Mouse (Mus musculus) bone marrow, adult 2 months (tissue): ENCODE results near the gene Fam131a. TPM values are rescaled to one million over a fixed set of nuclear protein-coding genes. Genes with fewer than 3 reads are reported as not detected.
A peak's percentile ranks its signal among the peaks of the same experiment; 100 is the strongest.
"Not testable (repeated sequence)": the region's sequence is repeated elsewhere in the genome, so short reads cannot be mapped to it uniquely, and the experiment has no call there.

Experiments used
- H3K27ac ChIP-seq: fragments of 200-500 bp; 2 replicates; pipeline ENCODE4 v1.5.1; 2012; ENCODE audit warnings: low read depth, mild to moderate bottlenecking, control low read depth, inconsistent platforms, low read length; ENCODE audit not compliant: control insufficient read depth, poor library complexity, insufficient read depth
- H3K4me1 ChIP-seq: fragments of 200-500 bp; 2 replicates; pipeline ENCODE4 v1.6.1; 2011; ENCODE audit warnings: low read length; ENCODE audit not compliant: control insufficient read depth, insufficient read depth
- H3K4me3 ChIP-seq: fragments of 200-500 bp; replicated peaks from 2 replicates; pipeline ENCODE3; 2011; ENCODE audit warnings: mild to moderate bottlenecking, low read depth, low read length, control low read depth; ENCODE audit not compliant: control insufficient read depth
- CTCF ChIP-seq: fragments of 200-500 bp; IDR thresholded peaks from 2 replicates; pipeline ENCODE4 v1.5.1; 2011; ENCODE audit warnings: low read length, control low read depth; ENCODE audit not compliant: control insufficient read depth, insufficient read depth
- POLR2A ChIP-seq: fragments of 200-500 bp; IDR thresholded peaks from 2 replicates; pipeline ENCODE4 v1.6.1; 2011; ENCODE audit warnings: low read depth, mild to moderate bottlenecking, control low read depth, low read length, borderline replicate concordance; ENCODE audit not compliant: control insufficient read depth
- WGBS: fragments of 180-500 bp; shearing (Covaris S2); methylation state at CpG from one replicate; pipeline ENCODE4 v1.1.7; 2018; 5-methylcytosine and 5-hydroxymethylcytosine counted together
- polyA plus RNA-seq: library from polyadenylated mRNA; stranded (reverse); fragments of >200 nt; gene quantifications from 2 replicates; pipeline ENCODE4 v1.2.4, GENCODE M21; 2011; ENCODE audit warnings: low replicate concordance; ENCODE audit not compliant: missing spikeins, insufficient read depth, insufficient read length

The Fam131a gene
- 3.7 and 7.0 TPM in 2 replicates for polyA plus RNA-seq

- TF ChIP-seq POLR2A, result 0 out of 2 replicates have a peak, but pooled peaks have one; percentile 29
- TF ChIP-seq CTCF, result no peak
- Histone ChIP-seq H3K4me1 (no peaks in the 10 kb centered on the region; the same call in 1 of the 2 replicates), H3K4me3 (peak within 1 kb of the TSS; percentile 57), H3K27ac (peak within 1 kb of the TSS; percentile 12; the same call in 1 of the 2 replicates)
- WGBS, result 2% methylated on average over 37 of the region's 37 CpGs
Measured at GRCm38 (mm10) chr16:20693111-20693701, at the start of gene Fam131a. Gene Fam131a (plus strand): TSS chr16:20693241.

GRCm38 (mm10) chr16:20643911-20644310 lies 49.1 kb upstream of the Fam131a start:
- H3K4me3 ChIP-seq, result no peak overlapping the region
- TF ChIP-seq CTCF (no peak), POLR2A (no peak)
- no peaks in the 10 kb centered on the region for H3K4me1 ChIP-seq
- 76% methylated on average over 7 of the region's 7 CpGs for WGBS
- H3K27ac ChIP-seq, result no peak overlapping the region

GRCm38 (mm10) chr16:20651076-20651946 lies 41.7 kb upstream of the Fam131a start, which contains the start of gene Psmd2:
Gene Psmd2 (plus strand): TSS chr16:20651652.
- Histone ChIP-seq H3K4me3 (peak within 1 kb of the TSS; percentile 79), H3K4me1 (no peaks in the 10 kb centered on the region; the same call in 1 of the 2 replicates), H3K27ac (peak within 1 kb of the TSS; percentile 2; the same call in 1 of the 2 replicates)
- under 1% methylated on average over 46 of the region's 46 CpGs for WGBS
- TF ChIP-seq CTCF, result no peak
- TF ChIP-seq POLR2A, result peak; percentile 90; the same call in 1 of the 2 replicates

GRCm38 (mm10) chr16:20651947-20652310 lies 41.1 kb upstream of the Fam131a start:
- Histone ChIP-seq H3K27ac (peak overlapping the region; percentile 2; the same call in 1 of the 2 replicates), H3K4me3 (peak overlapping the region; percentile 79), H3K4me1 (no peaks in the 10 kb centered on the region; the same call in 1 of the 2 replicates)
- 9% methylated on average over 12 of the region's 12 CpGs for WGBS
- TF ChIP-seq CTCF (no peak), POLR2A (no peak)

GRCm38 (mm10) chr16:20653315-20653714 lies 39.7 kb upstream of the Fam131a start:
- TF ChIP-seq POLR2A, result no peak
- no peak for TF ChIP-seq CTCF
- no peak overlapping the region for H3K4me3 ChIP-seq
- no peak overlapping the region for H3K27ac ChIP-seq
- 50% methylated on average over 2 of the region's 2 CpGs for WGBS
- no peaks in the 10 kb centered on the region; the same call in 1 of the 2 replicates for H3K4me1 ChIP-seq

GRCm38 (mm10) chr16:20657661-20658060 lies 35.4 kb upstream of the Fam131a start:
- Histone ChIP-seq H3K4me1 (no peaks in the 10 kb centered on the region), H3K4me3 (no peak overlapping the region), H3K27ac (no peak overlapping the region)
- no peak for TF ChIP-seq CTCF
- TF ChIP-seq POLR2A, result no peak
- WGBS, result 60% methylated on average over 4 of the region's 4 CpGs

- not testable (repeated sequence) for H3K4me3 ChIP-seq, H3K4me1 ChIP-seq, H3K27ac ChIP-seq
- WGBS, result 85% methylated on average over 6 of the region's 6 CpGs
Measured at GRCm38 (mm10) chr16:20668013-20668412, 25.0 kb upstream of the Fam131a start, which contains the start of gene Eif4g1. Gene Eif4g1 (plus strand): TSS chr16:20668313.

- WGBS, result 83% methylated on average over 3 of the region's 3 CpGs
- peaks cover 4% of the 10 kb centered on the region for H3K4me1 ChIP-seq
- H3K27ac ChIP-seq, result no peak overlapping the region
- TF ChIP-seq CTCF (no peak), POLR2A (no peak)
- H3K4me3 ChIP-seq, result no peak overlapping the region
Measured at GRCm38 (mm10) chr16:20670291-20670690, 22.8 kb upstream of the Fam131a start.
